Mouse (Mus musculus): Measurements from ENCODE around the gene Gm3402.
"Not testable (repeated sequence)": the region's sequence is repeated elsewhere in the genome, so short reads cannot be mapped to it uniquely, and the experiment has no call there.

Gm3402 gene

GRCm38 (mm10) chr5:146513823-146514222 lies at the start of gene Gm3402:
Gene Gm3402, plus strand, starts transcription at chr5:146514123.
- DNase-seq (ENCODE audit: low spot score) = not testable (repeated sequence)

- DNase-seq (ENCODE audit: low spot score) = no peak
Observed at GRCm38 (mm10) chr5:146466663-146467062, 47.3 kb upstream of the Gm3402 start.

DNA sequence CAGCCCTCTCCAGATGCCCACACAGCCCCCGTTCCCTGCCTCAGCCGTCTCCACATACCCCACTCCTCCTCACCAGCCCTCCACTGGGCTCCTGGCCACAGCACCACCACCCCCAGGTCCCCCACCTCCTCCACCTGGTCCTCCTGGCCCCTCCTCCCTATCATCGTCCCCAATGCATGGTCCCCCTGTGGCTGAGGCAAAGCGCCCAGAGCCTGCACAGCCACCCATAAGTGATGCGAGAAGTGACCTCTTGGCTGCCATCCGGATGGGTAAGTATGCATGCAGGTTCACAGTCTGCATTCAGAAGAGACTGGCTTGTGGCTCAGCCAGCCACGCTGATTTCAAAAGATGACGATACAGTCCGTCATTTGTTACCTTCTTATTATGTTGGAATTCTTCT lies 45.6 kb upstream of the Gm3402 start:
- DNase-seq (ENCODE audit: low spot score) = no peak

GRCm38 (mm10) chr5:146470821-146471220 lies 43.1 kb upstream of the Gm3402 start:
- DNase-seq (ENCODE audit: low spot score) = no peak

DNA sequence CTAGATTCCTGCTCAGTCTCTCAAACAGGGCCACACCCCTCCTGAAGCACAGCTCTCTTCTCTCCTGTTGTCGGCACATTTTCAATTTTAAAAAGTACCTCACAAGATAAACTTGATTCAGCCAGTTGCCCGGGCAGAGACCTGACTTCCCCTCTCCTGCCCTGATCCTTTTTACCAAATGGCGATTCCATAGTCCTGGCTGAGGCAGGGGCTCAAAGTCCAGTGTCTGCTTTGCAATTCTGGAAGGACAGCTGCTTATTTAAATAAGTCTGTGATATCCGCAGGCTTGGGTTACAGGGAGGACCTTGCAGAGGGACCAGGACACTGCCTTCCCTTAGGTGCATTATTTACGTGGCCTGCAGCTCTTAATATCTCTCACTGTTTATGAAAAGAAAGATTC lies 42.6 kb upstream of the Gm3402 start:
- no peak for DNase-seq (ENCODE audit: low spot score)

DNA sequence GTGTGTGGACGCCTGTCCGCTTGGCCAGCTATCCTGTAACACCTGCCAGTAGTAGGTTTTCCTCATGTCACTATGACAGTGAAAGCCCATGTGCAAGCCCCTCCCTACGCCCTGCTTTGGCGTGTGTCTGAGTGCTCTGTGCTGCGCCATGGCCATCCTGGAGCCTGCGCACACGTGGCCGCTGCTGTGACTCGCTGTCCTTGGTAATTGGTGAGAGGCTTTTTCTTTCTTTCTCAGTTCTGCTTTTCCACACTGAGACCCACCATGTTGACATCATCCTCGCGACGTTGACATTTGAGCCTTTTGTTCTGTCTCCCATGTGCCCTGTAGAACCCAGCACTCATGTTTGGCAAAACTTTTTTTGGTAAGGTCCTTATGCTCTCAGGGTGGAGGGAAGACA lies 42.1 kb upstream of the Gm3402 start:
- DNase-seq (ENCODE audit: low spot score) = no peak

GRCm38 (mm10) chr5:146479564-146479963 lies 34.4 kb upstream of the Gm3402 start:
- peak; percentile 44 for DNase-seq (ENCODE audit: low spot score)

DNA sequence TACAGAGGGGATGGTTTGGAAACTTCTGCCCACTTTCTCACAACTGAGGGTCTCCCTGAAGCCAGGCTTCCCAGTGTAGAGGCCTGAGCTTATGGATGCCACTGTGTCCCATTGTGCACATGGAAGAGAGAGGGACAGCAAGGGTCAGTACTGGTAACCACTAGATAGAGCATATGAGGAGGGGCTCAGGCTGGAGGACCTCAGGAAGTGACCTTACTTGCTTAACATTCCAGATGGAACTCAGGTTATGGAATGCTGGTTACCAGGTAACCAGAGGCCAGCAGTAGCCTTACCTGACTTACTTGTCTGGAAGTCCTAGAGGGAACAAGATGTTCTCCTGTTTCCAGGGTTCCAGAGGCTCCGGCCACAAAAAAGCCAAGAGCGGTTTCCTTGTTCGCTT lies 32.3 kb upstream of the Gm3402 start, which contains the start of gene Gm6408:
Gene Gm6408 (plus strand): TSS at position 301 of the 400 bp plus-strand sequence.
- not testable (repeated sequence) for DNase-seq (ENCODE audit: low spot score)

DNA sequence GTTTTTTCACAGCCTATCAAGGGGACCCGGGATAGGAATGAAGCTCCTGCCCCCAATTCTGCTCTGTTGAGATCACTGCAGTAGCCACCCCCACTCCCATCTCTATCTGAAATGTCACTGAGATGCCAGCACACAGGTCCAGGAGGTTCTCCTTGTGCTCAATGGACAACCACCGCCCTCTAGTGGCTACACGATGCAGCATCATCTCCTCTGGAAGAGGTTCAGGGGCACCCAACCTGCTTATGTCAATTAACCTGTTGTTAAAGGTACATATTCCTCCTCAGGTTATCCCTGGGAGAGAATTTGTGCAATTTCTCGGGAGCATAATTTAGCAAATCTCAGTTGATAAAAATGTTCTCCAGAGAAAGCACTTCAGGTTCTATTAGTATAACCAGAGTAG lies 25.0 kb upstream of the Gm3402 start:
- peak; percentile 7 for DNase-seq (ENCODE audit: low spot score)

DNA sequence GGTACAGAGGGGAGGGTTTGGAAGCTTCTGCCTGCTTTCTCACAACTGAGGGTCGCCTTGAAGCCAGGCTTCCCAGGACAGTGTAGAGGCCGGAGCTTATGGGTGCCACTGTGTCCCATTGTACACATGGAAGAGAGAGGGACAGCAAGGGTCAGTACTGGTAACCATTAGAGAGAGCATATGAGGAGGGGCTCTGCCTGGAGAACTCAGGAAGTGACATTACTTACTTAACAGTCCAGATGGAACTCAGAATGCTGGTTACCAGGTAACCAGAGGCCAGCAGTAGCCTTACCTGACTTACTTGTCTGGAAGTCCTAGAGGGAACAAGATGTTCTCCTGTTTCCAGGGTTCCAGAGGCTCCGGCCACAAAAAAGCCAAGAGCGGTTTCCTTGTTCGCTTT lies 22.9 kb upstream of the Gm3402 start, which contains the start of gene Gm6370:
Gene Gm6370 (plus strand): TSS at position 301 of the 400 bp plus-strand sequence.
- DNase-seq (ENCODE audit: low spot score) = not testable (repeated sequence)

- DNase-seq (ENCODE audit: low spot score) = not testable (repeated sequence)
Observed at GRCm38 (mm10) chr5:146502099-146502498, 11.8 kb upstream of the Gm3402 start, which contains the start of gene 4930449I24Rik. Gene 4930449I24Rik, plus strand, starts transcription at chr5:146502399.

- DNase-seq (ENCODE audit: low spot score) = not testable (repeated sequence)
Observed at GRCm38 (mm10) chr5:146525501-146525900, 11.6 kb downstream of the Gm3402 start, which contains the start of gene Gm3404. Gene Gm3404, plus strand, starts transcription at chr5:146525801.

GRCm38 (mm10) chr5:146537347-146537746 lies 23.4 kb downstream of the Gm3402 start, which contains the start of gene Gm3409:
Gene Gm3409, plus strand, starts transcription at chr5:146537647.
- DNase-seq (ENCODE audit: low spot score) = not testable (repeated sequence)

GRCm38 (mm10) chr5:146555836-146556235 lies 41.9 kb downstream of the Gm3402 start, which contains the start of gene Gm3415:
Gene Gm3415, plus strand, starts transcription at chr5:146556136.
- DNase-seq (ENCODE audit: low spot score) = not testable (repeated sequence)

- DNase-seq (ENCODE audit: low spot score) = no peak
Observed at GRCm38 (mm10) chr5:146564259-146564658, 50.3 kb downstream of the Gm3402 start.
